Mouse (Mus musculus) G1E (cell line): ENCODE measurements around the gene Phyh.

Source experiments
- CTCF ChIP-seq: IDR thresholded peaks from 2 replicates; pipeline ENCODE4 v1.5.1; 2012; ENCODE audit warnings: low read depth, low read length, inconsistent platforms, mixed read lengths
- GATA1 ChIP-seq: IDR thresholded peaks from 2 replicates; pipeline ENCODE4 v1.6.1; 2012; ENCODE audit warnings: borderline replicate concordance, low read length, inconsistent platforms, mixed read lengths
- TAL1 ChIP-seq: conservative IDR thresholded peaks from 2 replicates; pipeline ENCODE4 v1.6.1; 2012; ENCODE audit warnings: low read depth, low read length, inconsistent platforms, mixed read lengths

- TF ChIP-seq CTCF = no peak
- TF ChIP-seq TAL1 = no peak
- TF ChIP-seq GATA1 = no peak
Observed at GRCm38 (mm10) chr2:4987388-4988180, 68.8 kb downstream of the Phyh start.
